Mouse (Mus musculus) layer of hippocampus, adult 9-10 months (tissue): ENCODE data around the gene A1cf.

ENCODE experiments used
- DNase-seq: peaks from one replicate; pipeline ENCODE4 v3.0.0; 2022; ENCODE audit warnings: low spot score

Gene A1cf

DNA sequence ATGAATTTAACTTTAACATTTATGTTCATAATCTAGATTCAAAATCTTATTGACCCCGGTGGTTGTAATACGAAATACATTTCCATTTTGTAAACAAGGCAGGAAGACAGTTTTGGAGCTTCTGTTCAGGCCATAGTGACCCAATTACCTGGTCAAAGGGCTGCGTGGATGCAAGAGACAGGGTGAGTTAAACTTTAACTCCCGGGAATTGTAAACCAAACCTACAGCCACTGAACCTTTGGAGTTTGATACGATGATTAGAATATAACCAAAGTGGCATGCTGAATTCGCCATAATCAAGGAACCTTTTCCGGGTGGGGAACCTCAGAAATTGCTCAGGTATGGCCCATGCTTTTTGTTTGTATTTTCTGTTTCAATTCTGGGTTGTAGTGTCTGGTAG, at the start of gene A1cf:
A1cf (plus strand) TSS at position 244 of the 400 bp plus-strand sequence.
- DNase-seq = no peak

DNA sequence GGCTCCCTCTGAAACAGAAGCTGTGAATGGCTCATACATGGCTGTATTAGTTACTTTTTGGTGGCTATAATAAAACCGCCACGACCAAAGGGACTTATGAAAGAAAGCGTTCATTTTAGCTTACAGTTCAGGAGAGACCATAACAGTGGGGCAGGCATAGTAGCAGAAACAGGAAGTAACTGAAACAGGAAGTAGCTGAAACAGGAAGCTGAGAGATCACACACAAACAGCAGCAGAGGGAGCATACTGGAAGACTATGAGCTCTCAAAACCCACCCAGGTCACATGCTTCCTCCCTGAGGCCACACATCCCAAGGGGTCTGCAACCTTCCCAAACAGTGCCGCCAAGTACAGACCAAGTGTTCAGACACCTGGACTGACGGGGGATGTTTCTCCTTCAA, 34.3 kb upstream of the A1cf start:
- no peak for DNase-seq

DNA sequence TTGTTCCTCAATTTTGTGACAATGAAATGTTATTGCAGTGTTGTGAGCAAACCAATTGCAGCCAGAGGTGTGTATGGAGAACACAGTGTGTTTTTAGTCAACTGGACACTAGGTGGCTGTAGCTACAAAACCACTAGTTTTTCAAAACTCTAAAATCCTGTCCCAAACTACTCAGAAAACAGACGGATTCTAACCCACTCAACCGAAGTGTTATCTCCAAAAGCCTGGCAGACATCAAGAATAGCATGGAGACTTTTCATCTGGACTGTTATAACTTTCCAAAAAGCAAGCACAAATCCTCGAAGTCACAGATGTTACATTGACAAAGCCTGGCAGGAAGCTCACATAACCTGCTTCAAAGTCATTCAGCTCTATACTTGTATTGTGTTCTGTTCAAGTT, 6.7 kb upstream of the A1cf start:
- DNase-seq = peak; percentile 12

DNA sequence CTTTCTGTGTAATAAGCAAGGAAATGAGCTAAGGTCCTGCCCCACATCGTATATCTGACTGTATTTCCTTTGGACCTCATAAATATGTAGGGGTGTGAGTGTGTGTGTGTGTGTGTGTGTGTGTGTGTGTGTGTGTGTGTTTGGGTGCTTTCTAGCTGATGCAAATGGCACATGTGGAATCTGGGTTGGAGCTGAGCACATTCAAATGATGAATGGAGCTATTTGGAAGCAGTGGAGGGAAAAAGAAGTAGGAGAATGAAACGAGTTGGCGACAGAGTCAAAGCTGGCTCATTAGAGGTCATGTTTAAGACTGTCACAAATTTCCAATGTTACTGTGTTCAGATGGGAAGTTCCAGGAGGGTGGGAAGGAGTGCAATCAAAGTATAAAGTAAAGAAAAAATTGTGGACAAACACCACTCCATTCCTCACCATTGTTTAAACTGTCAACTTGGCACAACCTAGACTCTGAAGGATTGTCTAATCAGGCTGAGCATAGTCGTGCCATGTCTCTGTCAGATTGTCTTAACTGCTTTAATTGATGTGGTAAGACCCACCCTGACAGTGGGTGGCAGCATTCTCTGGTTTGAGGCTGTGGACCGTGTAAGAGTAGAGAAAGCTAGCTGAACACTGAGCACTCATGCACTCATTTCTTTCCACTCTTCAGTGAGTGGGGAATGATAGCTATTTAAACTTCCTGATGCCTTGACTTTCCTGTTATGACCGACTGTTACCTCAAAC, 5.9 kb upstream of the A1cf start:
- no peak for DNase-seq

DNA sequence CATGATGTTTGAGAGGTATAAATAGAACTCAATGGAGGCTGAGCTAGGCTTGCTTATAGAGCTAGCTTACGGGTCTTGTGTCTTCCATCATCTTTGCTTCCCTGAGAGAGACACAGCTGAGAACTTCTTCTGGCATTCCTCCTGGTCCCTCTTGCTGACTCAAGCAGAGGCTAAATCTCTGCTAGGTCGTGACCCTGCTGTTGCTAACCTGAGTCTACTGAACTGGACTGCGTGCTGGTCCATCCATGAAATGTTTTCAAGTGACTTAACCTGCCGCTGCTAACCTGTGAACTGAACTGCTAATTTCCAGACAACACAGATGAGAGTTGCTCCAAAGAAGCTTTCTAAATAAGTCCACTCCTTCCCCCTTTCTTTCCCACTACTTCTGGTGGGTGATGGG, 3.1 kb upstream of the A1cf start:
- DNase-seq = no peak

DNA sequence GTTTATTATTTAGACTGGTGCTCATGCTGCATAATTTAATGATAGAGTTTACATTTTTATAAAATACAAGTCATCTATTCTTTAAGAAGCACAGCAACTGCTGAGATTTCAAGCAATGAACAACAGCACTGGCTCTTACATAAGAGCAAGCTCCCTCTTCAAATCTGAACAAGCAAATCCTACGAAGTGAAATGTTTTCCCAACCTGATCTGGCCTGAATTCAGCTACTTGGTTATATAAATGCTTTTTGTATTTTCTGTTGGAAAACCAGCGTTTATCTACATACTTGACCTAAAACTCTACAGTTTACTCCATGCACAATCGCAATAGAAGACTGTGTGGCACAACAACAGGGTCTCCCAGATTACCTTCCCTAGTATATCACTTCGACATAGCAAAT, 488 bp upstream of the A1cf start:
- DNase-seq = no peak

DNA sequence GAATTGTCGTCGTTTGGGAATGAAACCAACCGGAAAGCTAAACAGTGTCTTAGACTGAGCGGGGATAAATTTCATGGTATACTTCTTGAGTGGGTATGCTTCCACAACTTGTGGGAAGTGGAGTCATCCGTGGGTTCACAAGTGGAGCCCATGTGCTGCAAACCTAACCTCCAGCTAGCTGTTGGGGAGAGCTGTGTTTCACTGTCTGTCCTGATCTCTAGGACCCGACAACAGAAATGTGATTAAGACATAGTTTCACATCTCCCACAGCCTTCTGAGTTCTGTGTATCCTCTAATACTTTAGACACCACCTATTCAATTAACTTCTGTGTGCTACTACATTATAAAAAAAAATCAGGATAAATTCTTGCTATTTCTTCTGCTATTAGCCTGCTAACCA, 407 bp downstream of the A1cf start:
- DNase-seq = no peak

DNA sequence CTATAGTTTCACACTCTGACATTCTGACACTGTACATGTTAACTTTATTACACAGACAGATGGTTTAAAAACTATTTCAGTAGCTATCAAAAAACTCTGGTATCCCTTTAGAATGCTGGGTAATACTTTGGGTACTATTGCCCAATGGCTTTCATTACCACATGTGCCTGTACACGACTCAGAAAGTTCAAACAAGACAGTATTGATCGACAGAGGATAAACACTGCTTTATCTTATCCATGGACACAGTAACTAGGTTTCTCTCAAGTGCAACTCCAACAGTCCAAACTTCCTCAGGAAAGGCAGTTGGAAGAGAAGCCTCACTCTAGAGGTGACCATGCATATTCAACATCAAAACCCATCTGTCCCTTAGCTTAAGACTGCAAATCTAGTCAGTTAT, 2.8 kb downstream of the A1cf start:
- DNase-seq = no peak

DNA sequence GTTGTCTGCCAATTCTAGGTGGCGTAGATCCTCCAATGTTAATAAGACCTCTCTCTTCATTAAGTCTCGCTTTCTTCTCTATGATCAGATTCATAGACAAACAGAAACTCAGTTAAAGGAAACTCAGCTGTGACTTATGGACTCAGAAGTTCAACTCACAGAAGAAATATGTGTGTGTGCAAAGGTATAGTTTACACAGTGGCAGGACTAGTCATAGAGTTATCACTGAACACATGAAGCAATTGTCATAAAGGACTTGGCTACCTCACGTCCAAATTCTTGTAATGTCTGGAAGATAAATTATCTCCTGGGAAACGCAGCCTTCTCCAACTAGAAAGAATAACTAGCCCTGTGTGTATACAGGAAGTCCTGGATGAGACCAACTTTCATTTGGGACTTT, 9.4 kb downstream of the A1cf start:
- DNase-seq = no peak

DNA sequence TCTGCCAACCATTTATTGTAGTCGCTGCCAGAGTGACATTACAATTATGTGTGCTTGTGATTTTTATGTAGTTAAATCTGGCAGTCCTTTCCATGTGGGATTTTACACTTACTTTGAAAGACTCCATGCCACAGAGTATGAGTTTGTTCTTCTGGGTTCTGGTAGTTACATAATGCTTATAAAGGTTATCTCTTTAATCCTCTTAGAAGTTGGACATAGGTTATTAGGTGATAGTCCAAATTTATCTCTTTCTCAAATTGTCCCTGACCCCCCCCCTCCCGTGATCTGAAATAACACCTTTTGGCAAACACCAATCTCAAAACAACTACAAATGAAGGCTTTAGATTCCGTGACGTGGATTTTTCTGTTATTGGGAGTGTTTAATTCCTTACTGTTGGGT, 16.0 kb downstream of the A1cf start:
- no peak for DNase-seq

DNA sequence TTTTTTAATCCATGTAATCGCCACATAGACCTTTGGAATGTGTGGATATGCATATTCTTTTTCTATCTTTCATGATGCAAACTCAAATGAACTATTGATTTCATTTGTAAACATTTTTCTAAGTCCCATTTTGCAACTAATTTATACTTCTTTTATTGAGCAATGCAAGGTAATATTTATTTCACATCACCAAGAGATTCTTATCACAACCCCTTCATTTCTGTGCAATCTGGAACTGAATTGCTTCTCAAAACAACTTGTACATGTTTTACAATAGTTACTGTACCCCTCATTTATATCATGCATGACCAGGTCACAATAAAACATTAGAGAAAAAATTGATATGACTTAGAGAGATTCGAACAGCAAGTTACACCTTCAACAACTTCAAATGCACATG, 18.7 kb downstream of the A1cf start:
- no peak for DNase-seq

DNA sequence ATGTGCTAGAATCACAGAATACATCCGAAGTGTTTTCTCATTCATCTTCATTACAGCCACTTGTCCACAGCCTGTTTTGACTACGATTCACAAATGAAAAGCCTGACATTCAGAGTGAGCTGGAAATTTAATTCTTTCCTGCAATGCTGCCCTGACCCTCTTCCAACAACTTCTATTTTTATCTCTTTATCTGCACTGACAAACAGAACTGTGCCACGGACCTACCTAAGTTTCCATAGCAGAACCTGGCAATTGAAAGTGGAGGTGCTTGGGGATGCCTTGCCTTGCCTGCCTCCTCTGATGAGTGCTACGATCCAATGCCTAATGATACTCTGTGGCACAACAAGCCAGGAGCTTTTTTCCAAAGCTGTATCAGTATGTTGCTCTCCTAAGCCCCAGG, 21.4 kb downstream of the A1cf start:
- DNase-seq = no peak

DNA sequence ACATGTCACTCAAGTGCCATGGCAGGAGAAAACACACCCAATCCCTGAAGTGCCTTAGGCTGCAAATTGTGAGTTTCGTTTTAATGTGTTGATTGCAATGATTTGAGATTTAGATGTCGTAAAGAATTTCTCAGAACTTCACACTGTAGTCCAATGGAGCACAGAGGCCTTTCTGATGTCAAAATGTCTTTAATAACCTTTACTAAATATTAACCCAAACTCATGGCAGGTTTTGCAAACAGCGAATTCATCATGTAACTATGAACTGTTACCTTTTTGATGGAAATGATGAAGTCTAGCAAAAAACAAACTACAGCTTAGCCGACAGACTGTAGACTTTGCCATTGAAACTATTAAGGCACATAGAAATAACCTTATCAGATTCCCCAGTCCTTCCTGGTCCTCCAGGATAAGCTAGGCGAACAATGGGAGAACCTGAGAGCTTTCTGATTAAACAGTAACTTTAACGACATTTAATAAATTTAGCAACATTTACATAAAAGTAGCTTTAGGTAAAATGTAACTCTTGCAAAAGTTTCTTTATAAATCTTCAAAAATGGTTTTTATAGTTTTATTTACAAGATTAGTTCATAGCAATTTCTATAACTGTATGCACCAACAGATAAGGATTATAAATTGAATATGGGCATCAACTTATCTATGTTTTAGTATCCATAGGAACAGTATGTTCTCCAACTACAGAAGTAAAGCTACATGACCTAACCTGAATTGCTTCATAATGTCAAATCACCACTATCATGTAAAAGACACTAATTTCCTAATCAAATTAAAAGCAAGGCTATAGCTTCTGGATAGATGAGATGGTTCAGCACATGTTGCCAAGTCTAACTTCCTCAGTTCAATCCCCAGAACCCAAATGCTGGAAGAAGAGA, 22.7 kb downstream of the A1cf start:
- DNase-seq = no peak

DNA sequence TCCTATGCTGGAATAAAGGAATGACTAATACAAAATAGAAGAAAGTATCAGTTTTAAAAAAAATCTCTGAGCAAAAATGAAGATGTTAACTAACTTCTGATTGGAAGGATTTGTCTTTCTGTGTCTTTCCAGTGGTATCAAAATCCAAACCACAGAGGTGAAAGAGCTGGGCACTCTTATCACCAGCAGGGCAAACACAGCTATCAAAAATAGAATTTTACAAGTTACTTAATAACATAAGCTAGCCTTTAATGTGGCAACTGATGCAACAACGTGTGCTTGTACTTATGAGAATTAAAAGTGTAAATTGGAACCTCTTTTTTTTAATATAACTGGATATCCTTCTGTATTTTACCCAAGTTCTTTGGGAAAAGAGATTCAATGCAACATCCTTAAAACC, 27.4 kb downstream of the A1cf start:
- DNase-seq = no peak

DNA sequence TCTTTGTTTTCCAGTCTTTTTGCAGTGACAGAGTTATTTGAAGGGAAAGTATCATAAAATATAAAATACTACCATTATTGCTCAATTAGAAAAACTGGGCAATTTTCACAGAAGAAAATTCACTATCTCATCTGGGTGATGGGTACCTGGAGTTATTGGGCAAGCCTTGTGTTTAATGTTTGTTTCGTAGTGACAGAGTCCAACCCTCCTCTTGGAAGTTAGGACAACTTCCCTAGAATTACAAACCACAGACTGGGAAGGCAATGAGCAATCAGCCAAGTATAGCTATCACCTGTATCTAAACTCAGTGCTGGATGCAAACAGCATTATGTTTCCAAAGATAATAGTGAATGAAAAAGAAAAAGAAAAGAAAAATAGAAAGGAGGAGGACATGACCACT, 28.1 kb downstream of the A1cf start:
- DNase-seq = no peak

DNA sequence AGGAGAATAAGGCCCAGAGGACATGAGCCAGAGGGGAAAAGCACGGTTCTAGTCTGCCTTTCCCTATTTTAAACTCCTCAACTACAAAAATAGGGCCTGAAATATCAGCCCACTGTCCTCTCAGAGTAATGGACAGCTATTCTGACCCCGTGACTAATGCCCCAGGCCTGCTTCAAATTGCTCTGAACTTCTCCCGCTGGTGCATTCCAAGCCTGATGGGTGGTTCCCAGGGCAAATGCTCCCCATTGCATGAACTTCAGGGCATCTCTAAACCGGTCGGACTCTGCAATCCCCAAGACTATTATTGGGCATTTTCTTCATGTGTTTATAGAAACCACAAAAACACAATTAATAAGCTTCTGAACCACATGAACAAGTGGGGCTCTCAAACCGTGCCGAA, 37.1 kb downstream of the A1cf start:
- DNase-seq = no peak

DNA sequence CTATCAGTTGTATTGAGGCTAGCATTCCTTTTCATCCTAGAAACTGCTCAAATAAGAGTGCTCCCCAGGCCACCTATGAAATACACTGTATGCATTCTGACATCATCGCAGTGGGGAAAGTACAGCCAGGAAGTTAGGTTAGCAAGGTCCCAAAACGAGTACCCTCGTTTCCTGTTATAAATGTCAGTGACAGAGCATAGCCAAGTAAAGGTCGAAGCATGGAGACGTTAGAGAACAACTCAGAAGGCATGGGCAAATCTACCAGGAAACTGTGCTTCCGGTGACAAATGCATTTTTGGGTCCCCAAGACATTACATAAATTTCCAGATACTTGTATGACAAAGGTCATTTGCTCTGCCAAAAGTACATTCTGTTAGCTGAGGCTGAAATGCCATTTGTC, 41.9 kb downstream of the A1cf start:
- no peak for DNase-seq

DNA sequence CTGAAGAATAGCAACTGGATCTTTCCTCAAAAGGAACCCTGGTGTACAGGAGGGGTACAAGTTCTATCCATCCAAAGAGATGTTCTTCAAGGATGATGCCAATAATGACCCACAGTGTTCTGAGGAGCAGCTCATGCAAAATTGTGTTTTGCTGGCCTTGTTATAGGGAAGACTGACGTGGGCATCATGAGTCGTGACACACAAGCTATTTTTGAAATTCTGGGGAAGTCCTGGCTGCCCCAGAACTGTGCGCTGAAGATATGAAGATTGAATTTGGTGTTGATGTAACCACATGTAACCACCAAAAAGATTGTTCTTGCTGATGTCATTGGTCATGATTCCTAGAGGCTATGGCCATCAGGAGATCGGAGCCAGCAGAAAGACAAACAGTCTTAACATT, 45.4 kb downstream of the A1cf start:
- no peak for DNase-seq

DNA sequence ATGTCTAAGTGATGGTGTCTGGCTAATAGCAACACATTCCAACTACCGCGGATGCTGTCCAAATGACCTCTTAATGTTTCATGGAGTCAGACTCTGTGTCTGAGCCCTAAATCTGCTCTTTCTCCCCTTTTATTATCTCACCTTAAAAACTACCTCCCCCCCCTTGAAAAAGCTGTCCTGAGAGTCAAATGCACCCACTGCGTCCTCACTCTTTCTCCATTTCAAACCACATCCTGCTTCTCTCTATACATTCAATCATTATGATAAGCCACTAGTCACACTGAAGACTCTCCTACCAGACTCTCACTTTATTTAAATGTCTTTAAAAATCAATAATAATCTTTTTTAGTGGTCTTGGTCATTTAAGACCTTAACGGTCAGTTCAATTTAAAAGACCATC, 51.8 kb downstream of the A1cf start:
- DNase-seq = no peak

DNA sequence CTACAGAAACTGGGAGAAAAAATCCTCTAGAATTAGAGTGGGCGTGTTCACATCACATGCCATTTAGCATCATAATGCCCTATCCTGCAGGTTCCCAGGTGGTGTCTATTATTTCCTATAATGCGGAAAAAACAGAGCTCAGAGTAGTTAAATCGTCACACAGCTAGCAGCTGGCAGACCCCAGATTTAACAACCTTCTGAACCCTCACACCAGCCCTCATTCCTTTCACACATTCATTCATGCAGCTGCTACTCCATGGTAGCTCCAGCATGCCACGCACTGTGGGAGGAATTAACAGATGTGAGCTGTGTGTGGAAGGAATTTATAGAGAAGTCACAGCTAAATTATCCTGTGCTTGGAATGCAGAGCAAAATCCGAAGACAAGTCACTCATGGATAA, 53.3 kb downstream of the A1cf start:
- no peak for DNase-seq

DNA sequence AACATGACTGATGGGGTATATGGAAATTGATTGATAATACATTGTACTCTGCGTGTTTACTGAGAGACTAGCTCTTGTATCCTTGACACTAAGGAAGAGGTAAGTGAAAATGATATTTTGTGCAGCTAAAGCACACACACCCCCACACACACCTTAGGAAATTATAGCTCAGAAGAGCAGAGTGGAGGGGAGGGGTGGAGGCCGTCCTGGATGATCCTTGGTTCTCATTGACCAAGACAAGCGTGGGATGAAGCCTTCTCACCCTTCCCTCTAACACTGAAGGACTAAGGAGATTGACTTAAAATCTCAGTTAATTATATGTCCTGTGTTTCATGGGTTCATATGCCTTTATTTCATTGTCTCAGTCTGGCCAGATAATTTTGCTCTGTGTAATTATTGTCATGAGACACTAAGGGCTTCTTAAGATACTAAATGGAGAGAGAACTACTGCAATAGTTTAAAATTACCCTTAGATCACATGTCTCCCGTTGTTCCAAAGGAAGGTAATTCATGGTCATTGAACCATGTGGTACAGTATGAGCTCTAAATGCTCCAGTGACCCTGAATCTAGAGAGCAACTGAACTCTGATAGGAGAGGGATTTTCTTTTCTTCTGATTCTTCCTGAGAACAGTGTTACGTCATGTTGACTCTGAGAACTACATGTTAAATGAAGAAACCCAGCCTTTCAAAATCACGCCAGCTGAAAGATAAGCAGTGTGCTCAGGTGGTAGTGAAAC, 55.2 kb downstream of the A1cf start:
- no peak for DNase-seq

DNA sequence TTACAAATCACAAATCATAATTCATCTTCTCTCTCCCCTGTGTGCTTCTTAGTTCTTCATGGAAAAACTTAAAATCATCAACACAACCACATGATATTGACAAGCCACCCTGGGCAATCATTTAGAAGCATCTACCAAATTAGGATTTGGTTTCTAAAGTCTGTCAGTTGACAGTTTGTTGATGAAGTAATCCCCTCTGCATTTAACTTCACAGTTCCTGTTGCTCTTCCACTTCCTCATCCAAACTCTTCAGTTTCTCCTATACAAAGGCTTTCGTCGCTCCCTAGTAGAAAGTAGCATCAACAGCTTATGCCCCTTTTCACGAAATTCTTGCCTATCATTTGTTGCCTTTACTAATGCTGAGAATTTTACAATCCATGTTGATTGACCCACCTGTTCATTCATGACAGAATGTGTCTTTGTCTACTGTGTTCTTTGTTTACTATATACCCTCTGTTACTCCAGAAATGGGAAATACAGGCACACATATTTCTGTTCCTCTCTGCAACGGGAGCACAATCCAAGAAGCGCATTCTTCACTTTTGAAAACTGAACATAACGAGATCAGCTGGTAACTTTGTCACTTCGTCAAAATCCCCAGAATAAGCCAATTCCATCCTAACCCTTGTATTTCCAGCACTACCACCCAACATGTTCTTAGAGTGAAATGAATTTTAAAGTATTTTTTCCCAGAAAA, 82.4 kb downstream of the A1cf start:
- no peak for DNase-seq
